Mouse (Mus musculus): ENCODE measurements around the gene Tars. TPM values are rescaled to one million over a fixed set of nuclear protein-coding genes. Genes with fewer than 3 reads are reported as not detected.

Gene Tars
- total RNA-seq (2014; rRNA removed) (23.8 and 29.2 TPM in 2 replicates), polyA plus RNA-seq (2015; fragmentation: Nextera tagmentation; extraction: Ambion mirVana) (33.1 and 34.7 TPM in 2 replicates)

DNA sequence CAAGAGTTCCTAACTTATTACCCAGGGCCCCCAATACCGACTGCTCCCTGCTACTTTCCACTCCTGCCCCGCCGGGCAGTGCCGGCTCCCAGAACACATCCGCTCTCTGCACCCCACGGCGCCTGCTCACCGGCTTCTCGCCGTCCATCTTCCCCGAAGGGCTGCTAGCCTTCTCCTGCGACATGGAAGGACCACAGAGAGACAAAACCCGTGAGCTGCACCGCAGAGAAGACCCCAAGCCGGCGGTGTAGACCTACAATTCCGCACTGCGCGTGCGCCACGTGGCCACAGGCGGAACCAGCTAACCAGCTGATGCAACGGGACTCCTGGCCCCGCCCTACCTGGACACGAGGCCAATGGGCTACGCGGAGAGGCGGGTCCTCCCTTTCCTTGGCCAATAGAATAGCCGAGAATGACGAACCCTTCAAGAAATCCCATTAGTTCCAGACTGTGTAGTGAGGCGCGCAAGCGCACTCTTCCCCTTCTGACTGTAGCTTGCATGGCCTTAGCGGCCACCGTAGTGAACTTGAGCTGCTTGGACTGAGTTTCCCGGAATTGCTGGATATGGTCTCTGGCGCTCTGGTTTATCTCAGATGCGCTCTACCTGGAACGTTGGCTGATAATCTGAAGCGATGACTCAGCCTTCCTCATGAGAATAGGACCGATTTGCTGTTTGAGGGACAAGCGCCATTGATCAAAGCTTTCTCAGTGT, at the start of gene Tars:
Tars (minus strand) TSS at position 310 of the 712 bp plus-strand sequence.
- Histone ChIP-seq H3K27me3 (ENCODE audit: insufficient read depth, low read length) (0 out of 2 replicates have a peak, but pooled peaks cover 3% of the 10 kb centered on the region), H3K9ac (replicated peaks; ENCODE audit: low read length) (peak within 1 kb of the TSS; percentile 79), H3K27ac (peak within 1 kb of the TSS; percentile 73), H3K9me3 (ENCODE audit: low read length) (no peaks in the 10 kb centered on the region), H3K36me3 (ENCODE audit: insufficient read depth, low read length) (no peaks in the 10 kb centered on the region; the same call in 1 of the 2 replicates), H3K4me3 (ENCODE audit: low read length) (peak within 1 kb of the TSS; percentile 89), H3K4me2 (ENCODE audit: low read depth, low read length) (peak within 1 kb of the TSS; percentile 88), H3K4me1 (ENCODE audit: insufficient read depth, low read length) (peaks cover 9% of the 10 kb centered on the region)
- peak; percentile 25 for TF ChIP-seq CTCF (IDR thresholded peaks at IDR 0.05; ENCODE audit: low read depth)
- DNase-seq (ENCODE audit: low spot score) (peak; percentile 99), ATAC-seq (peak; percentile 100)
- WGBS = under 1% methylated on average over 42 of the region's 42 CpGs

DNA sequence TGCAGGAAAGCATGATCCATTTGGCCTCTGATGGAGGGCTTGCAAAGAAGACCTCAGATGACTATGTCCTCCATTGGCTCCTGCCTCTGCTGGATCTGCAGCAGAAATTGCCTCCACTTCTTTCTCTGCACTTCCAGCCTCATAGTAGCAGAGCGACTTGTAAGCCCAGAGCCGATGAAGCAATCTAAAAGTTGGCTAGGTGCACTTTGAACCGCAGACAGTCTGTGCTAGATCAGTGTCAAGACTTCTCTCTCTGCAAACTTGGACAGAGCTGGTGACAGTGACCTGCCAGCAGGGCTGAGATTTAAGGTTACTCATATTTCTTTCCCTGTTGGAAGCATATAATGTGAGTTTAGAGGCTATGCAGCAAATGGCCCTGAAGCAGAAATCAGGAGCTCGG, 37.9 kb upstream of the Tars start:
- H3K27ac ChIP-seq = no peak overlapping the region
- no peaks in the 10 kb centered on the region for H3K36me3 ChIP-seq (ENCODE audit: insufficient read depth, low read length)
- H3K4me3 ChIP-seq (ENCODE audit: low read length) = no peak overlapping the region
- H3K9me3 ChIP-seq (ENCODE audit: low read length) = no peaks in the 10 kb centered on the region
- WGBS = 98% methylated on average over 4 of the region's 4 CpGs
- no peak for ATAC-seq
- H3K4me1 ChIP-seq (ENCODE audit: insufficient read depth, low read length) = no peaks in the 10 kb centered on the region
- H3K9ac ChIP-seq (replicated peaks; ENCODE audit: low read length) = no peak overlapping the region
- no peaks in the 10 kb centered on the region for H3K27me3 ChIP-seq (ENCODE audit: insufficient read depth, low read length)
- no peak for TF ChIP-seq CTCF (IDR thresholded peaks at IDR 0.05; ENCODE audit: low read depth)
- no peak overlapping the region for H3K4me2 ChIP-seq (ENCODE audit: low read depth, low read length)
- DNase-seq (ENCODE audit: low spot score) = no peak

DNA sequence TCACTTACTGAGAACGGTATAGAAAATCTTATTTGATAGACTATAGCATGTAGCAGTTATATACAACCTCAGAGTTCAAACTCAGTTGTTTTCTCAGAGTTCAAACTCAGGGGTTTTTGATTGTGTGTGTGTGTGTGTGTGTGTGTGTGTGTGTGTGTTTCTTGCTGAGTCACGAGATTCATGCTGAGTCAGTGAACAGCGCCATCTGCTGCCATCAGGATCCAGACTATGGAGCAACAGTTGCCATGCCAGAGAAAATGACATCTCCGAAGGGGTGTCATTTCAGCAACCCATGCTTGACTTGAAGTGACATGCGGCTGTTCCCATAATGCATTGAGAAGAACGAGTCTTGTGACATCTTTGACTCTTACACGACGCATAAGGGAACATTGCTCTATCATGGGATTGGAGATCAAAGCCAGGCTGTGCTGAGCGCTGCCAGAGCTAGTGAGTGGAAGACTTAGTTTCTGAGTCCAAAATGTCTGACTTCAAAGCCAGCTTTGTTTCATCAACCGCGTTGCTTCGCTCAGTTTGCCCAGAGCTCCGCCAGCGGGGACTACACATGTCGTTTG, 37.3 kb upstream of the Tars start:
- WGBS = 92% methylated on average over 15 of the region's 15 CpGs
- H3K27ac ChIP-seq = no peak overlapping the region
- no peak for TF ChIP-seq CTCF (IDR thresholded peaks at IDR 0.05; ENCODE audit: low read depth)

DNA sequence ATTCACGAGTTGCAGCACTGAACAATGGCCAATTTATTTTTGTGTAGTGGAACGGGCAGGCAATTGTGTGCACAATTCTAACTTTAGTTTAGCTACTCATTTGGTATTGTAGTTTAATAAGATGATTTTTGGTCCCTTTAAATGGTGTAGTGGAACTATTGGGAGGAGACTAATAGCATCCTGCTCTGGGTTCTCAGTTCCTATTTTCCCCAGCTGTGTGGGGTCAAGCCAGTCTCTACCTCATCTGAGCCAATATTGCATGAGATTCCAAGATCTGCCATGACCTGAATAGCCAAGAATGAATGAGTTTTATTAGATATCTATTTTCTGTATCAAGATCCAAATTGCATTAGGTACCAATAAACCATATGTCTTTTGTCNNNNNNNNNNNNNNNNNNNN, 27.4 kb upstream of the Tars start:
- no peak for TF ChIP-seq CTCF (IDR thresholded peaks at IDR 0.05; ENCODE audit: low read depth)
- H3K4me2 ChIP-seq (ENCODE audit: low read depth, low read length) = no peak overlapping the region
- H3K4me3 ChIP-seq (ENCODE audit: low read length) = no peak overlapping the region
- ATAC-seq = no peak
- no peaks in the 10 kb centered on the region for H3K27me3 ChIP-seq (ENCODE audit: insufficient read depth, low read length)
- DNase-seq (ENCODE audit: low spot score) = no peak
- 57% methylated on average over 2 of the region's 2 CpGs for WGBS
- H3K27ac ChIP-seq = no peak overlapping the region
- H3K9me3 ChIP-seq (ENCODE audit: low read length) = no peaks in the 10 kb centered on the region
- no peaks in the 10 kb centered on the region for H3K36me3 ChIP-seq (ENCODE audit: insufficient read depth, low read length)
- no peak overlapping the region for H3K9ac ChIP-seq (replicated peaks; ENCODE audit: low read length)
- no peaks in the 10 kb centered on the region for H3K4me1 ChIP-seq (ENCODE audit: insufficient read depth, low read length)

More for the DNA sequence above, 37.3 kb upstream of the Tars start:
- no peak overlapping the region for H3K4me3 ChIP-seq (ENCODE audit: low read length)
- no peaks in the 10 kb centered on the region for H3K4me1 ChIP-seq (ENCODE audit: insufficient read depth, low read length)
- no peaks in the 10 kb centered on the region for H3K27me3 ChIP-seq (ENCODE audit: insufficient read depth, low read length)
- ATAC-seq (no peak), DNase-seq (ENCODE audit: low spot score) (no peak)
- H3K9me3 ChIP-seq (ENCODE audit: low read length) = no peaks in the 10 kb centered on the region
- H3K4me2 ChIP-seq (ENCODE audit: low read depth, low read length) = no peak overlapping the region
- no peaks in the 10 kb centered on the region for H3K36me3 ChIP-seq (ENCODE audit: insufficient read depth, low read length)
- no peak overlapping the region for H3K9ac ChIP-seq (replicated peaks; ENCODE audit: low read length)

DNA sequence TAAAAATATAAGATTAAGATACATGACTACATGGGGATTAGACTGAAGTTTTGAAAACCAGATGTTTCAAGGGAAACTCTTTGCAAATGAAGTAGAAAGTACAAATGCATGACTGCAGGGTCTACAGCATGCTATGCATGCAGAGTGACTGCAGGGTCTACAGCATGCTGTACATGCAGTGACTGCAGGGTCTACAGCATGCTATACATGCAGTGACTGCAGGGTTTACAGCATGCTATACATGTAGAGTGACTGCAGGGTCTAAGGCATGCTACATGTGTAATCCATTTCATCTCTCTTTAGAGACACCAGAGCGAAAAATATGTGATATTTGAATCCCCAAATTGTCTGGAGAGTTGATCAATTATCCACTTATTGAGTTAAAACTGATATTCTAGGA, 14.0 kb upstream of the Tars start:
- 85% methylated on average over 1 of the region's 1 CpGs for WGBS

DNA sequence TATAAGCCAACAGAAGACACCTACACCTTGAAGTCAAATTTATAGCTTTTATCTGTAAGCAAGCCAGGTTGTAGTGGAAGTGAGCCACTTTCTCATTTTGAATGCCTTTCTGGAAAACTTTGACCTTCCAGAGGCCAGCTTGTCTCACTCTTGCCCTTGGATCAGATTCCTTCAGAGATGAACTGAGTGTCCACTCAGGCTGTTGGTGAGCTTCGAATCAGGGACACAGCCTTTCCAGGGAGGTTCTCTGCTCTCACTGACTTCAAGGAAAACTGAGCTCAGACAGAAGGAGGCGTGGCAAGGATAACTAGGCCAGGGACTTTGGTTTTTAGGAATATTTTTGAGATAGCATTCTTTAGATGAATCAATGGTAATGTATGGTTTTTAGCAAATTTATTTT, 13.1 kb upstream of the Tars start:
- Histone ChIP-seq H3K27ac (no peak overlapping the region), H3K4me2 (ENCODE audit: low read depth, low read length) (no peak overlapping the region), H3K9ac (replicated peaks; ENCODE audit: low read length) (no peak overlapping the region), H3K27me3 (ENCODE audit: insufficient read depth, low read length) (no peaks in the 10 kb centered on the region), H3K36me3 (ENCODE audit: insufficient read depth, low read length) (no peaks in the 10 kb centered on the region), H3K4me1 (ENCODE audit: insufficient read depth, low read length) (no peaks in the 10 kb centered on the region), H3K9me3 (ENCODE audit: low read length) (no peaks in the 10 kb centered on the region), H3K4me3 (ENCODE audit: low read length) (no peak overlapping the region)
- no peak for TF ChIP-seq CTCF (IDR thresholded peaks at IDR 0.05; ENCODE audit: low read depth)
- DNase-seq (ENCODE audit: low spot score) (no peak), ATAC-seq (no peak)
- WGBS = 92% methylated on average over 2 of the region's 2 CpGs

More for the DNA sequence above, 14.0 kb upstream of the Tars start:
- no peak for TF ChIP-seq CTCF (IDR thresholded peaks at IDR 0.05; ENCODE audit: low read depth)
- H3K36me3 ChIP-seq (ENCODE audit: insufficient read depth, low read length) = no peaks in the 10 kb centered on the region
- no peak overlapping the region for H3K4me3 ChIP-seq (ENCODE audit: low read length)
- H3K4me1 ChIP-seq (ENCODE audit: insufficient read depth, low read length) = no peaks in the 10 kb centered on the region
- no peak overlapping the region for H3K4me2 ChIP-seq (ENCODE audit: low read depth, low read length)
- ATAC-seq (no peak), DNase-seq (ENCODE audit: low spot score) (no peak)
- H3K9ac ChIP-seq (replicated peaks; ENCODE audit: low read length) = no peak overlapping the region
- no peaks in the 10 kb centered on the region for H3K9me3 ChIP-seq (ENCODE audit: low read length)
- H3K27ac ChIP-seq = no peak overlapping the region
- H3K27me3 ChIP-seq (ENCODE audit: insufficient read depth, low read length) = no peaks in the 10 kb centered on the region

DNA sequence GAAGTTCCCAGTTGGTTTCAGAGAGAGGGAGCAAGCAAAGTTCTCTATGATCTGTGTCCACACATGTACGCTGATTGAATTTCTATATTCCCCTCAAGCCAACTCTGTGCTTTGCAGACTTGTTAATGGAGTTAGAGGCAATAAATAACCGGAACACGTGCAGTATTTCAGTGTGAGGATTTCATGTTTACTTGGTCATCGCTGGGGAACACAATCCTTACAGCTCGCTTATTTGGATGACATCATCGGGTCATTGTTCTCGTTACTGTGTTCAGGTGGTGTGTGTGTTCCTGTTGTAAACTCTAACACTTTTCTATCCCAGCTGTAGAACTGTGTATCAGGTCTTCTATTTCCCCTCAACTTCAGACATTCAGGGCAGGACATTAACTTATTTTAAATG, 12.4 kb upstream of the Tars start:
- Histone ChIP-seq H3K4me1 (ENCODE audit: insufficient read depth, low read length) (no peaks in the 10 kb centered on the region), H3K9ac (replicated peaks; ENCODE audit: low read length) (no peak overlapping the region), H3K36me3 (ENCODE audit: insufficient read depth, low read length) (no peaks in the 10 kb centered on the region), H3K27ac (no peak overlapping the region), H3K4me3 (ENCODE audit: low read length) (no peak overlapping the region), H3K4me2 (ENCODE audit: low read depth, low read length) (no peak overlapping the region), H3K27me3 (ENCODE audit: insufficient read depth, low read length) (no peaks in the 10 kb centered on the region), H3K9me3 (ENCODE audit: low read length) (no peaks in the 10 kb centered on the region)
- WGBS = 80% methylated on average over 7 of the region's 7 CpGs
- no peak for ATAC-seq
- TF ChIP-seq CTCF (IDR thresholded peaks at IDR 0.05; ENCODE audit: low read depth) = no peak
- no peak for DNase-seq (ENCODE audit: low spot score)

Data from hindbrain, postnatal 0 days (tissue).